Mouse (Mus musculus) adrenal gland, postnatal 25 days (tissue): Measurements from ENCODE around the gene Grhl3. TPM values are rescaled to one million over a fixed set of nuclear protein-coding genes. Genes with fewer than 3 reads are reported as not detected.
A peak's percentile ranks its signal among the peaks of the same experiment; 100 is the strongest.
"Not testable (repeated sequence)": the region's sequence is repeated elsewhere in the genome, so short reads cannot be mapped to it uniquely, and the experiment has no call there.

Experiments used
- DNase-seq: peaks from one replicate; pipeline ENCODE4 v3.0.0; 2021; ENCODE audit warnings: mixed read lengths
- long read RNA-seq: library from polyadenylated mRNA; stranded (forward); transcript quantifications from one replicate; pipeline ENCODE4 v2.0.0, GENCODE M21; 2021
- total RNA-seq: library from RNA; stranded (reverse); gene quantifications from 2 replicates; pipeline ENCODE4 v1.2.3, GENCODE M21; 2021

Grhl3 gene
- not detected in 2 replicates for total RNA-seq
- long read RNA-seq, partial matches to known transcripts: 1 of 1 reads
- long read RNA-seq, other reads (novel, unspliced or antisense): 0 of 1 reads

GRCm38 (mm10) chr4:135573251-135573808 is at the start of gene Grhl3:
Grhl3 (minus strand) TSS chr4:135573630.
- peak; percentile 18 for DNase-seq

DNA sequence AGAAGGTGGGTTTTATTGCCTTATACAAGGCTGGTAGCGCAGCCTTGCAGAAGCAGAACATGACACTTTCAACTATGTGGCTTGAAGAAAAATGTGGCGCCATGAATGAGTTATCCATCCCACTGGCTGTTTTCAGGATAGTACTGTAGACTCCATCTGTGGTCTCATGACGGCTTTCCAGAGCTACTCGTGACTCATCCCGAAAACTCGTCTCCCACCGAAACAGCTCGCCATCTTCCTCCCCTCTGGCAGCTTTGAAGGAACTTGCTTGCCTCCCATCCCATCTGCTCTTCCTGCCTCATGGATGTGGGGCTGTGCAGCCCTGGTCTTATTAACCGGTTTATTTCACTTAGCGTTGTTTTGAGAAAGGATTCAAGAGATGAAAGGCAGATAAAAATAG is 48.9 kb upstream of the Grhl3 start:
- DNase-seq: no peak

DNA sequence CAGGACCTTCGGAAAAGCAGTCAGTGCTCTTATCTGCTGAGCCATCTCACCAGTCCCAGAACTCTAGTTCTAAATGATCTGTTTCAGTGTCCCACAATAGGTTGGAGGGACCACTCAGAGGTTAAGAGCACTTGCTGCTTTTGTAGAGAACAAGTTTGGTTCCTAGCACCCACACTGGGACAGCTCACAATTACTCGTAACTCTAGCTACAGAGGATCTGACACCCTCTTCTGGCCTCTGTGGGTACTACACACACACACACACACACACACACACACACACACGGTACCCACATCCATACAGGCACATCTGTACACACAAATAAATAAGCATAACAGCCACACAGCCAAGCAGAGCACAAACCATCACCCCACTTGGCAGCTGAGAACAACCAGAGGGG is 47.0 kb upstream of the Grhl3 start:
- DNase-seq: no peak

GRCm38 (mm10) chr4:135617783-135618470 is 44.5 kb upstream of the Grhl3 start:
- DNase-seq: no peak

DNA sequence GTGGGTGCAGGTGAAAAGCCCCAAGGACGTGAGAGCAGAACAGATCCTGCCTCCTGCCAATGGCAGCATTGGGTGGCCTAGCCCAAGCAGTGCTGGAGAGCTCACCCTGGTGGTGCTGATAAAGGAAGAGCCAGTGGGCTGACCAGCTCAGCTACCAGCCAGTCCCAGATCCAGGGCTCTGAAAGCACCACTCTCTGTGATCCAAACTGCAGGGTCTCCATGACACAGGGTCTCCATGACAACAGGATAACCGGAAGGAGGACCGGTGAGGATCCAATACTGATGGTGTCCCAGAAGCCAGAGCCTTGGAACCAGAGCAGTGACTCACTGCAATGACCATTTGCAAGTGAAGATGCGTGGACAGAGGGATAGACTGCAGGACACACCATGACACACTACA is 43.6 kb upstream of the Grhl3 start:
- no peak for DNase-seq

DNA sequence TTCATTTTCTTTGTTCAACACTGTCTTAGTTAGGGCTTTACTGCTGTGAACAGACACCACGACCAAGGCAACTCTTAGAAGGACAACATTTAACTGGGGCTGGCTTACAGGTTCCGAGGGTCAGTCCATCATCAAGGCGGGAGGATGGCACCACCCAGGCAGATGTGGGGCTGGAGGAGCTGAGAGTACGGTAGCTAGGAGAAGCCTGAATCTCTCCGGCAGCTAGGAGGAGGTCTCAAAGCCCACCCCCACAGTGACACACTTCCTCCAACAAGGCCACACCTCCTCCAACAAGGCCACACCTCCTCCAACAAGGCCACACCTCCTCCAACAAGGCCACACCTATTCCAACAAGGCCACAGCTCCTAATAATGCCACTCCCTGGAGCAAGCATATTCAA is 41.9 kb upstream of the Grhl3 start:
- not testable (repeated sequence) for DNase-seq

GRCm38 (mm10) chr4:135609986-135610385 is 36.6 kb upstream of the Grhl3 start:
- DNase-seq: no peak

GRCm38 (mm10) chr4:135607979-135608885 is 34.8 kb upstream of the Grhl3 start:
- no peak for DNase-seq

- DNase-seq: no peak
Measured at GRCm38 (mm10) chr4:135606271-135606670, 32.8 kb upstream of the Grhl3 start.

- DNase-seq: no peak
Measured at GRCm38 (mm10) chr4:135601530-135601929, 28.1 kb upstream of the Grhl3 start.

DNA sequence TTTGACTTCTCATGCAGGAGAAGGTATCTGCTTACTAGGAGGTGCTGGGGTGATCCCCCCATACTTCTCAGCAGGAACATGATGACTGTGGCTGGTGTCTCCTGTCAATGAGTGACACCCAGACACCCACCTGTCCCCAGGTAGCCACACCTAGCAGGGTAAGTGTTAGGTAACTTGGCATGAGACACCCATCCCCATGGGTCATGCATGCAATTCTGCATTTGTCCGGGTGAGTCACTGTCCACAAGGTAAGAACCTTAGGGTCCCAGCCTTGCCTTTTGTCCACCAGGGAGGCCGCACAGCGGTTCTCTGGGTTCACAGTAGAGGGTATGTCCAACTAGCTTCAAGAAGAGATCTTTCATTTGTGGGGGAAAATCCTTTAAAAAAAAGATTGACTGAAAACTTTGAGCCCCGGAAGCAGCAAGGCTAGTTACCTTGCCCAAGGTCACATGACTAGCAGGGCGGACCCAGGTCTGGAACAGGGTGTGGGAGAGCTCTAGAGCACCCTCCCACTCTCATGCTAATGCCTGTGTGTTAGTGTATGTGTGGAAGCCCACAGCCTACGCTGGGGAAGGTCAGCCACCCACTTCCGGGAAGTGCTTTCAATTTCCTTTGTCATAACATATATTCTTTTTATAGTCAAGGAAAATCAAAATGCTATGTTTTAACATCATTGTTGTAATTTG is 26.2 kb upstream of the Grhl3 start:
- DNase-seq: no peak

GRCm38 (mm10) chr4:135598998-135599397 is 25.6 kb upstream of the Grhl3 start:
- DNase-seq: no peak

GRCm38 (mm10) chr4:135597571-135597970 is 24.1 kb upstream of the Grhl3 start:
- DNase-seq: no peak

- peak; percentile 51 for DNase-seq
Measured at GRCm38 (mm10) chr4:135595943-135596342, 22.5 kb upstream of the Grhl3 start.

GRCm38 (mm10) chr4:135591610-135592304 is 18.3 kb upstream of the Grhl3 start:
- DNase-seq: no peak

DNA sequence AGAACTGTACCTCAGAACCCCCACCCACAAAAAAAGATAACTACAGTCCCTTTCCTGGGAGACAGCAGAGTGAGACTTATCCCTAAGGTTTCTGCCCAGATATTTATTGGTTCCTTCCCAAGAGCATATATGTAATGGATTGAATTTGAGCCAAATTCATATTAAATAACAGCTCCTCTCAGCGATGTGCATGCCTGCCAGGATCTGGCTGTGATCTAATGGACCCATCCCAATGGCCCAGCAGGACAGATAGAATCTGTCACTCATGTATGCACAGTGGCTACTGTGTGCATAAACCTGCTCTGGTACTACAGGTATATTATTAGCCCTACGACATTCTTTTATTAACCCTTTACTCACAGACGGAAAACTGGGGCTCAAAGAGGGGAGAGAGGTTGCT is 17.7 kb upstream of the Grhl3 start:
- DNase-seq: no peak

GRCm38 (mm10) chr4:135584838-135585237 is 11.4 kb upstream of the Grhl3 start:
- no peak for DNase-seq

DNA sequence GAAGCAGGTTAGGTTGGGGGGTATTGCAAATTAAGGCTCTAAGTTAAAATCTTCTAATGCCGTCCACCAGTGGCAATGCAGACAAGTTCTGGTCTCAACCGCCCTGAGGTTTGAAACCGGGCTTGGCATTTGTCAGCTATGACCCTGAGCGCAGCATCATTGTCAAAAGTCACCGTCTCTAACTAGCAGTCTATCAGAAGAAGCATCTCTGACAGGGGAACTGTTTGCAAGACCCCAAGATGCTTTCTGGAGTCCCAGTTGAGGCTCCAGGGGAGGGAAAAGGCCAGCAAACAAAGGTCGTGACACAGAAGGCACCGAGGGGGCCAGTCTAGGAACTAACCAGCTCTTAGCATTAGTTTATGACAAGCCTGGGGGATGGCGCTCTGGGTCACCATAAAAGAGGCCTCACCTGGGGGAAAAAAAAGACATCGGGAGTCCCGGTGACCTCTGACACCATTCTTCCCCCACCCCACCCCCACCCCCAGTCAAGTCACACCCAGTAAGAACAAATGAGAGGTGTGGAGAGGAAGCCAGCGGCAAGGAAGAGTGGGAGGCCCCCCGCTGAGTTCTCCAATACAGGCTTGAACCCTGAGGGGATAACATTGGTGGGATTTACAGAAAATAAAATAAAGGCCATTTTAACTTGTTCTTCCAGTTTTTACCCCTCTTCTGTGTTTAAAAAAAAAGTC is 7.9 kb upstream of the Grhl3 start:
- no peak for DNase-seq

- DNase-seq: no peak
Measured at GRCm38 (mm10) chr4:135579695-135580094, 6.3 kb upstream of the Grhl3 start.

DNA sequence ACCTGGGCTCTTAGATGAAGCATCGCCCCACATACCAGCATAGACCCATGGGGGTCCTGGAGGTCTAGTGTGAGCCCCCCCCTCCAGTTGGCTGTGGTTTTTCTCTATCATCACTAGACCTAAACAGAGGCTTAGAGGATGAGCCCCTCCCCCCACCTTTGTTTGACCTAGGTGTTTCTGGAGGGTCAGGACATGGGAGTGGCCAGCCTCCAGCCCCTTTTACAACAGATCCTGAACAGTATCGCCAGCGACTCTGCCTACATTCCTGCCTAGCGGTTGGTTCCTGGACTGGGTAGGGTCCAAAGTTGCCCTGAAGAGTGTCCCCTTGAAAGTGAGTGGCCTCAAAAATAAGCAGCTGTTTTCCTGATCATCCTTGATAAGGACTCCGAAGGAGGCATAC is 5.1 kb upstream of the Grhl3 start:
- DNase-seq: no peak
